Mouse (Mus musculus) lung, embryonic 16.5 days (tissue): ENCODE measurements around the gene Glp1r. TPM values are rescaled to one million over a fixed set of nuclear protein-coding genes. Genes with fewer than 3 reads are reported as not detected.
A peak's percentile ranks its signal among the peaks of the same experiment; 100 is the strongest.

ENCODE experiments used
- ATAC-seq: fragments of 200-750 bp; cut with Nextera tagmentation; 2 replicates; pipeline ENCODE4 v1.8.0; 2017; ENCODE audit warnings: low read depth, mild to moderate bottlenecking, moderate library complexity
- H3K27ac ChIP-seq: fragments of 300-500 bp; sonication (generic); 2 replicates; pipeline ENCODE4 v1.5.1; 2014; ENCODE audit warnings: mild to moderate bottlenecking, control low read depth, low read length
- H3K27me3 ChIP-seq: fragments of 300-500 bp; sonication (generic); 2 replicates; pipeline ENCODE4 v1.6.1; 2014; ENCODE audit warnings: low read depth, low read length, mixed read lengths; ENCODE audit not compliant: control insufficient read depth, insufficient read depth
- H3K36me3 ChIP-seq: fragments of 300-500 bp; sonication (generic); 2 replicates; pipeline ENCODE4 v1.6.1; 2014; ENCODE audit warnings: low read length; ENCODE audit not compliant: control insufficient read depth, insufficient read depth
- H3K4me1 ChIP-seq: fragments of 300-500 bp; sonication (generic); replicated peaks from 2 replicates; pipeline ENCODE4 v1.6.1; 2014; ENCODE audit warnings: low read length, mixed read lengths; ENCODE audit not compliant: control insufficient read depth, insufficient read depth
- H3K4me2 ChIP-seq: fragments of 300-500 bp; sonication (generic); 2 replicates; pipeline ENCODE4 v1.6.1; 2014; ENCODE audit warnings: low read depth, low read length, control low read depth
- H3K4me3 ChIP-seq: fragments of 300-500 bp; sonication (generic); 2 replicates; pipeline ENCODE4 v1.5.1; 2014; ENCODE audit warnings: mild to moderate bottlenecking, low read length, control low read depth
- H3K9ac ChIP-seq: fragments of 300-500 bp; sonication (generic); 2 replicates; pipeline ENCODE4 v1.6.1; 2014; ENCODE audit warnings: low read length, control low read depth
- H3K9me3 ChIP-seq: fragments of 300-500 bp; sonication (generic); 2 replicates; pipeline ENCODE4 v1.6.1; 2016; ENCODE audit warnings: low read length; ENCODE audit not compliant: control insufficient read depth
- WGBS: fragments of 180-500 bp; shearing (Covaris S2); extraction: QIAGEN DNeasy Blood & Tissue Kit; methylation state at CpG from one replicate; pipeline ENCODE4 v1.1.7; 2014; 5-methylcytosine and 5-hydroxymethylcytosine counted together
- polyA plus RNA-seq: library from polyadenylated mRNA; unstranded; fragments of >200 nt; fragmentation: Nextera tagmentation; extraction: Ambion mirVana; gene quantifications from 2 replicates; pipeline ENCODE4 v1.2.1, GENCODE M21; 2015

The Glp1r gene
- polyA plus RNA-seq, 1 experiment from 2014 or later, result 12.9 TPM

- Histone ChIP-seq H3K4me3 (no peak overlapping the region), H3K36me3 (no peaks in the 10 kb centered on the region), H3K27me3 (peaks cover 14% of the 10 kb centered on the region), H3K27ac (no peak overlapping the region), H3K4me1 (peaks cover 6% of the 10 kb centered on the region; the same call in 1 of the 2 replicates), H3K9ac (no peak overlapping the region), H3K4me2 (no peak overlapping the region), H3K9me3 (no peaks in the 10 kb centered on the region)
- 10% methylated on average over 2 of the region's 2 CpGs for WGBS
- no peak for ATAC-seq
Observed at GRCm38 (mm10) chr17:30897075-30897474, 4.5 kb upstream of the Glp1r start.

- Histone ChIP-seq H3K4me3 (peak overlapping the region; percentile 28; the same call in 1 of the 2 replicates), H3K36me3 (no peaks in the 10 kb centered on the region), H3K4me1 (peaks cover 6% of the 10 kb centered on the region; the same call in 1 of the 2 replicates), H3K27ac (no peak overlapping the region), H3K9me3 (no peaks in the 10 kb centered on the region), H3K27me3 (peaks cover 21% of the 10 kb centered on the region), H3K4me2 (peak overlapping the region; percentile 80), H3K9ac (no peak overlapping the region)
- ATAC-seq, result no peak
- 59% methylated on average over 2 of the region's 2 CpGs for WGBS
Observed at GRCm38 (mm10) chr17:30904096-30904495, 2.5 kb downstream of the Glp1r start.

- Histone ChIP-seq H3K4me3 (no peak overlapping the region), H3K36me3 (no peaks in the 10 kb centered on the region), H3K9ac (no peak overlapping the region), H3K27ac (no peak overlapping the region), H3K9me3 (no peaks in the 10 kb centered on the region), H3K4me2 (no peak overlapping the region), H3K4me1 (no peaks in the 10 kb centered on the region), H3K27me3 (peaks cover 2% of the 10 kb centered on the region; the same call in 1 of the 2 replicates)
- 50% methylated on average over 4 of the region's 4 CpGs for WGBS
- peak; percentile 34; the same call in 1 of the 2 replicates for ATAC-seq
Observed at GRCm38 (mm10) chr17:30907577-30907976, 6.0 kb downstream of the Glp1r start.

- no peak for ATAC-seq
- WGBS, result 62% methylated on average over 27 of the region's 27 CpGs
- H3K4me1 ChIP-seq, result no peaks in the 10 kb centered on the region
- H3K27ac ChIP-seq, result no peak overlapping the region
- H3K27me3 ChIP-seq, result no peaks in the 10 kb centered on the region
- H3K9ac ChIP-seq, result no peak overlapping the region
- no peak overlapping the region for H3K4me2 ChIP-seq
- no peak overlapping the region for H3K4me3 ChIP-seq
- no peaks in the 10 kb centered on the region for H3K9me3 ChIP-seq
- no peaks in the 10 kb centered on the region for H3K36me3 ChIP-seq
Observed at GRCm38 (mm10) chr17:30910866-30911731, 9.5 kb downstream of the Glp1r start.

- ATAC-seq, result no peak
- H3K27me3 ChIP-seq, result no peaks in the 10 kb centered on the region
- H3K4me3 ChIP-seq, result no peak overlapping the region
- WGBS, result 39% methylated on average over 8 of the region's 8 CpGs
- no peak overlapping the region for H3K4me2 ChIP-seq
- H3K27ac ChIP-seq, result no peak overlapping the region
- H3K4me1 ChIP-seq, result no peaks in the 10 kb centered on the region
- H3K9me3 ChIP-seq, result no peaks in the 10 kb centered on the region
- H3K9ac ChIP-seq, result no peak overlapping the region
- no peaks in the 10 kb centered on the region for H3K36me3 ChIP-seq
Observed at GRCm38 (mm10) chr17:30911732-30912088, 10.1 kb downstream of the Glp1r start.

GRCm38 (mm10) chr17:30912536-30912935 is 10.9 kb downstream of the Glp1r start:
- no peak for ATAC-seq
- H3K4me2 ChIP-seq, result no peak overlapping the region
- 65% methylated on average over 5 of the region's 5 CpGs for WGBS
- no peaks in the 10 kb centered on the region for H3K9me3 ChIP-seq
- H3K9ac ChIP-seq, result no peak overlapping the region
- H3K4me1 ChIP-seq, result no peaks in the 10 kb centered on the region
- H3K27me3 ChIP-seq, result no peaks in the 10 kb centered on the region
- H3K27ac ChIP-seq, result no peak overlapping the region
- H3K36me3 ChIP-seq, result no peaks in the 10 kb centered on the region
- no peak overlapping the region for H3K4me3 ChIP-seq

- H3K36me3 ChIP-seq, result no peaks in the 10 kb centered on the region
- no peak for ATAC-seq
Observed at GRCm38 (mm10) chr17:30914264-30914663, 12.6 kb downstream of the Glp1r start.

GRCm38 (mm10) chr17:30923566-30923965 is 21.9 kb downstream of the Glp1r start:
- Histone ChIP-seq H3K36me3 (no peaks in the 10 kb centered on the region), H3K9me3 (no peaks in the 10 kb centered on the region), H3K27me3 (no peaks in the 10 kb centered on the region), H3K27ac (no peak overlapping the region), H3K4me1 (no peaks in the 10 kb centered on the region), H3K4me2 (no peak overlapping the region), H3K9ac (no peak overlapping the region), H3K4me3 (no peak overlapping the region)
- 36% methylated on average over 4 of the region's 4 CpGs for WGBS
- ATAC-seq, result no peak

More at GRCm38 (mm10) chr17:30914264-30914663, 12.6 kb downstream of the Glp1r start:
- Histone ChIP-seq H3K9me3 (no peaks in the 10 kb centered on the region), H3K4me1 (no peaks in the 10 kb centered on the region), H3K4me3 (no peak overlapping the region), H3K27me3 (no peaks in the 10 kb centered on the region), H3K9ac (no peak overlapping the region), H3K27ac (no peak overlapping the region), H3K4me2 (no peak overlapping the region)

- Histone ChIP-seq H3K27me3 (no peaks in the 10 kb centered on the region), H3K4me1 (no peaks in the 10 kb centered on the region), H3K9me3 (no peaks in the 10 kb centered on the region), H3K9ac (no peak overlapping the region), H3K4me3 (no peak overlapping the region), H3K4me2 (no peak overlapping the region), H3K27ac (no peak overlapping the region), H3K36me3 (no peaks in the 10 kb centered on the region)
- WGBS, result 69% methylated on average over 7 of the region's 7 CpGs
- ATAC-seq, result no peak
Observed at GRCm38 (mm10) chr17:30930827-30931226, 29.2 kb downstream of the Glp1r start.
